Mouse (Mus musculus) CH12.LX (cell line): ENCODE results near the gene St3gal3. TPM values are rescaled to one million over a fixed set of nuclear protein-coding genes. Genes with fewer than 3 reads are reported as not detected.

Source experiments
- DNase-seq: peaks from one replicate; pipeline ENCODE4 v3.0.0-alpha.2; 2013; ENCODE audit errors: extremely low read depth
- H3K27ac ChIP-seq: 2 replicates; pipeline ENCODE4 v1.5.1; 2012; ENCODE audit warnings: low read depth, mild to moderate bottlenecking, control low read depth, moderate library complexity; ENCODE audit not compliant: insufficient read depth
- H3K27me3 ChIP-seq: replicated peaks from 2 replicates; pipeline ENCODE3; 2012; ENCODE audit warnings: inconsistent platforms
- H3K36me3 ChIP-seq, 2 experiments: replicated peaks in 1 of 2; 2 replicates each; pipeline versions ENCODE3 to v1.6.1; 2012; ENCODE audit warnings: inconsistent platforms in 1 of 2, low read length in 1 of 2, mild to moderate bottlenecking in 1 of 2, mixed read lengths in 1 of 2, moderate library complexity in 1 of 2; ENCODE audit not compliant: control insufficient read depth in 1 of 2, insufficient read depth in 1 of 2
- H3K4me1 ChIP-seq, 2 experiments: 2 replicates each; pipeline ENCODE4 v1.6.1; 2012; ENCODE audit warnings: inconsistent platforms in 1 of 2, moderate library complexity in 1 of 2; ENCODE audit not compliant: insufficient read depth in 2 of 2, control insufficient read depth in 1 of 2
- H3K4me2 ChIP-seq: 2 replicates; pipeline ENCODE4 v1.6.1; 2012; ENCODE audit warnings: low read depth, mild to moderate bottlenecking, control low read depth; ENCODE audit not compliant: poor library complexity, insufficient read depth, severe bottlenecking
- H3K4me3 ChIP-seq, 3 experiments: fragments of 150-350 bp in 1 of 3; sonication (generic) in 1 of 3; replicated peaks in 1 of 3; 2 replicates each; pipeline versions ENCODE3 to v1.5.1; 2011 to 2012; ENCODE audit warnings: low read depth in 2 of 3, low read length in 2 of 3, mild to moderate bottlenecking in 2 of 3, moderate library complexity in 2 of 3, control low read depth in 1 of 3, improper control_type of control experiment in 1 of 3, inconsistent platforms in 1 of 3, mixed read lengths in 1 of 3; ENCODE audit not compliant: poor library complexity in 1 of 3
- H3K79me2 ChIP-seq: replicated peaks from 2 replicates; pipeline ENCODE4 v1.6.1; 2012; ENCODE audit warnings: mild to moderate bottlenecking, moderate library complexity; ENCODE audit not compliant: control insufficient read depth, poor library complexity, insufficient read depth, severe bottlenecking; ENCODE audit errors: extremely low read depth
- H3K9ac ChIP-seq: 2 replicates; pipeline ENCODE4 v1.6.1; 2012; ENCODE audit warnings: low read depth, mild to moderate bottlenecking, control low read depth, moderate library complexity; ENCODE audit not compliant: insufficient read depth
- H3K9me3 ChIP-seq: replicated peaks from 2 replicates; pipeline ENCODE3; 2012; ENCODE audit warnings: low read length, inconsistent platforms, mixed read lengths
- BHLHE40 ChIP-seq: IDR thresholded peaks from 2 replicates; pipeline ENCODE4 v1.6.1; 2011; ENCODE audit warnings: mild to moderate bottlenecking, low read depth, low read length, improper control_type of control experiment
- CHD1 ChIP-seq: IDR thresholded peaks from 2 replicates; pipeline ENCODE4 v1.6.1; 2012; ENCODE audit warnings: low read depth, low read length, improper control_type of control experiment, inconsistent platforms
- CHD2 ChIP-seq: IDR thresholded peaks from 2 replicates; pipeline ENCODE4 v1.6.1; 2011; ENCODE audit warnings: low read length, improper control_type of control experiment
- E2F4 ChIP-seq: IDR thresholded peaks from 2 replicates; pipeline ENCODE4 v1.6.1; 2011; ENCODE audit warnings: low read depth, low read length, improper control_type of control experiment; ENCODE audit not compliant: insufficient replicate concordance
- EP300 ChIP-seq: IDR thresholded peaks from 2 replicates; pipeline ENCODE4 v1.6.1; 2011; ENCODE audit warnings: low read length, improper control_type of control experiment
- GABPA ChIP-seq: IDR thresholded peaks from 2 replicates; pipeline ENCODE4 v1.6.1; 2012; ENCODE audit warnings: low read depth, low read length, improper control_type of control experiment, inconsistent platforms; ENCODE audit not compliant: insufficient replicate concordance
- HCFC1 ChIP-seq: IDR thresholded peaks from 2 replicates; pipeline ENCODE4 v1.6.1; 2012; ENCODE audit warnings: low read depth, mild to moderate bottlenecking, inconsistent platforms, low read length, improper control_type of control experiment
- JUN ChIP-seq: IDR thresholded peaks from 2 replicates; pipeline ENCODE4 v1.6.1; 2011; ENCODE audit warnings: low read depth, mild to moderate bottlenecking, low read length, improper control_type of control experiment, moderate library complexity; ENCODE audit not compliant: insufficient read depth
- JUND ChIP-seq: conservative IDR thresholded peaks from 2 replicates; pipeline ENCODE4 v1.6.1; 2011; ENCODE audit warnings: low read depth, low read length, improper control_type of control experiment
- MAFK ChIP-seq: IDR thresholded peaks from 2 replicates; pipeline ENCODE4 v1.6.1; 2011; ENCODE audit warnings: low read length, improper control_type of control experiment; ENCODE audit not compliant: insufficient replicate concordance
- MAX ChIP-seq: IDR thresholded peaks from 2 replicates; pipeline ENCODE4 v1.6.1; 2011; ENCODE audit warnings: low read length, improper control_type of control experiment
- MAZ ChIP-seq: IDR thresholded peaks from 2 replicates; pipeline ENCODE4 v1.6.1; 2012; ENCODE audit warnings: low read depth, mild to moderate bottlenecking, inconsistent platforms, low read length, improper control_type of control experiment, moderate library complexity
- MXI1 ChIP-seq: IDR thresholded peaks from 2 replicates; pipeline ENCODE4 v1.6.1; 2011; ENCODE audit warnings: mild to moderate bottlenecking, low read depth, low read length, improper control_type of control experiment
- NRF1 ChIP-seq: IDR thresholded peaks from 2 replicates; pipeline ENCODE4 v1.6.1; 2014; ENCODE audit warnings: low read depth, mild to moderate bottlenecking, inconsistent platforms, low read length, improper control_type of control experiment, moderate library complexity
- PAX5 ChIP-seq: IDR thresholded peaks from 2 replicates; pipeline ENCODE4 v1.6.1; 2012; ENCODE audit warnings: low read length, inconsistent platforms, mixed read lengths
- POLR2AphosphoS2 ChIP-seq: IDR thresholded peaks from 2 replicates; pipeline ENCODE4 v1.6.1; 2011; ENCODE audit warnings: low read depth, low read length, improper control_type of control experiment
- RCOR1 ChIP-seq: conservative IDR thresholded peaks from 2 replicates; pipeline ENCODE4 v1.6.1; 2012; ENCODE audit warnings: low read depth, mild to moderate bottlenecking, inconsistent platforms, low read length, improper control_type of control experiment
- SIN3A ChIP-seq: IDR thresholded peaks from 2 replicates; pipeline ENCODE4 v1.6.1; 2012; ENCODE audit warnings: low read length, improper control_type of control experiment, inconsistent platforms
- TCF12 ChIP-seq: IDR thresholded peaks from 2 replicates; pipeline ENCODE4 v1.6.1; 2014; ENCODE audit warnings: low read depth, mild to moderate bottlenecking, inconsistent platforms, low read length, improper control_type of control experiment
- UBTF ChIP-seq: IDR thresholded peaks from 2 replicates; pipeline ENCODE4 v1.6.1; 2012; ENCODE audit warnings: low read depth, mild to moderate bottlenecking, inconsistent platforms, low read length, improper control_type of control experiment, moderate library complexity
- ZC3H11A ChIP-seq: IDR thresholded peaks from 2 replicates; pipeline ENCODE4 v1.6.1; 2012; ENCODE audit warnings: low read depth, mild to moderate bottlenecking, inconsistent platforms, low read length, improper control_type of control experiment
- ZMIZ1 ChIP-seq: IDR thresholded peaks from 2 replicates; pipeline ENCODE4 v1.6.1; 2012; ENCODE audit warnings: low read depth, mild to moderate bottlenecking, inconsistent platforms, low read length, improper control_type of control experiment
- dilution Hi-C: fragments of 300-500 bp; cut with MboI; formaldehyde crosslinking; loops from 2 replicates; pipeline ENCODE4 v1.14.3; 2020; ENCODE audit warnings: low sequenced_read_pairs; ENCODE audit not compliant: extremely low pct_unique_long_range_greater_than_20kb, extremely low pct_ligation_motif_present
- in situ Hi-C: fragments of 300-500 bp; cut with MboI; formaldehyde crosslinking; loops from 3 replicates; pipeline ENCODE4 v1.14.3; 2019; ENCODE audit warnings: low sequenced_read_pairs, low pct_ligation_motif_present, low pct_unique_long_range_greater_than_20kb, mixed read lengths
- polyA plus RNA-seq: library from polyadenylated mRNA; unstranded; fragments of >175 nt; gene quantifications from 2 replicates; pipeline ENCODE4 v1.2.1, GENCODE M21; 2012; ENCODE audit warnings: low read depth; ENCODE audit not compliant: insufficient read length
- total RNA-seq, 2 experiments: library from RNA; depleted of rRNA; stranded (reverse); fragments of 300-350 nt in 1 of 2; fragments of >200 nt in 1 of 2; gene quantifications; 2 replicates each; pipeline ENCODE4 v1.2.3; 2012 to 2014

The St3gal3 gene
- total and polyA plus RNA-seq, 3 experiments: 7.1 to 10.1 (median 8.2) TPM

DNA sequence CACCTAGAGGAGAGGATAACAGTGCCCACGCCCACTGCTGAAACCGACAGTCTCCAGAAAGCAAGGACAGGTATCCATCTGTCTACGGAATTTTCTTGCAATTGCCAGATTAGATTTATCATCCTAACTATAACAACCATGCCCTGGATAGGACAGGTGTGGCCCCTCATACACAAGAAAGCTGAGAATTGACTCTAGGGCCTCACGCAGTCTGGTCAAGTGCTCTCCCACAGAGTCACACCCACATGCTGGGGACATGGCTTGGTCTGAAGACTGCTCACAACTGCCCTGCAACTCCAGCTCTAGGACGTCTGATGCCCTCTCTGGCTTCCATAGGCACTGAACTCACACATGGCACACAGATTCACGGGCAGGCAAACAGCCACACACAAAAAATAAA is 61.6 kb downstream of the St3gal3 start:
- TF ChIP-seq RCOR1: no peak
- no peak for TF ChIP-seq EP300
- no peak for TF ChIP-seq POLR2AphosphoS2
- TF ChIP-seq MXI1: no peak
- TF ChIP-seq CHD2: no peak
- TF ChIP-seq NRF1: no peak
- no peak for TF ChIP-seq JUN
- no peak for TF ChIP-seq JUND
- TF ChIP-seq BHLHE40: no peak
- TF ChIP-seq SIN3A: no peak
- no peak for TF ChIP-seq UBTF
- TF ChIP-seq MAX: no peak
- no peak for TF ChIP-seq ZMIZ1
- no peak for TF ChIP-seq HCFC1
- TF ChIP-seq ZC3H11A: no peak
- TF ChIP-seq GABPA: no peak
- TF ChIP-seq CHD1: no peak
- Histone ChIP-seq H3K4me1 (peaks cover 0 to 10% of the 10 kb centered on the region in 2 experiments; a peak in 2 of 4 replicates), H3K4me3 (no peak overlapping the region), H3K79me2 (no peaks in the 10 kb centered on the region), H3K4me2 (no peak overlapping the region), H3K27ac (no peak overlapping the region), H3K27me3 (no peaks in the 10 kb centered on the region), H3K9ac (no peak overlapping the region), H3K36me3 (peaks cover 0 to 13% of the 10 kb centered on the region in 2 experiments), H3K9me3 (peaks cover 2% of the 10 kb centered on the region)
- in situ Hi-C loops (no loop called here), dilution Hi-C loops (no loop called here)
- no peak for DNase-seq

DNA sequence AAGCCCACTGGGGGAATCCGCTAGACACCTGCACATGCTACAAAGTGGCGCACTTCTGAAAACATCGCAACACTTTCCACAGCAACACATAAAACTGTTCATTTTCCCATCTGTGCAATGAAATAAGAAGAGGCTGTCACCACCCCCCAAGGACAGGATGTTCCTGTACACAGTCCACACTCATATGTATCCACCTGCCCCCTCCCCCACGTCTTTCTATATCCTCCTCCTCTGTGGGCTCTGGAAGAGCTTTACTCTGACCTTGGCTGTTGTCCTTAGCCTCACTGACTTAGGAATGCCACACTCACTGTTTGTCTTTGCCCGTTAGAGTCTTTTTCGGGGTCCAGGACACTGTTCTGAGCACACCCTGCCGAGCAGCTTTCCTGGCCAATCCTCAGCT is 62.8 kb downstream of the St3gal3 start:
- in situ Hi-C loops: no loop called here
- no peak for DNase-seq
- H3K79me2 ChIP-seq: no peaks in the 10 kb centered on the region
- no peaks in the 10 kb centered on the region for H3K27me3 ChIP-seq
- H3K36me3 ChIP-seq: peaks cover 0 to 9% of the 10 kb centered on the region in 2 experiments
- peaks cover 2% of the 10 kb centered on the region for H3K9me3 ChIP-seq
- no peak overlapping the region for H3K4me3 ChIP-seq
- dilution Hi-C loops: no loop called here
- no peak overlapping the region for H3K4me2 ChIP-seq
- peaks cover 0 to 10% of the 10 kb centered on the region in 2 experiments; a peak in 2 of 4 replicates for H3K4me1 ChIP-seq
- H3K27ac ChIP-seq: no peak overlapping the region
- no peak overlapping the region for H3K9ac ChIP-seq
- no peak for TF ChIP-seq MAFK
- TF ChIP-seq EP300: no peak
- no peak for TF ChIP-seq PAX5
- no peak for TF ChIP-seq MAZ
- TF ChIP-seq RCOR1: no peak
- TF ChIP-seq TCF12: no peak
- TF ChIP-seq SIN3A: no peak
- TF ChIP-seq JUN: no peak
- no peak for TF ChIP-seq E2F4
- TF ChIP-seq, all 38 proteins: peak for 0
